Mouse (Mus musculus) CH12.LX (cell line): ENCODE results near the gene Cmklr1. TPM values are rescaled to one million over a fixed set of nuclear protein-coding genes. Genes with fewer than 3 reads are reported as not detected.

ENCODE experiments used
- DNase-seq: peaks from one replicate; pipeline ENCODE4 v3.0.0-alpha.2; 2013; ENCODE audit errors: extremely low read depth
- H3K27ac ChIP-seq: 2 replicates; pipeline ENCODE4 v1.5.1; 2012; ENCODE audit warnings: low read depth, mild to moderate bottlenecking, control low read depth, moderate library complexity; ENCODE audit not compliant: insufficient read depth
- H3K27me3 ChIP-seq: replicated peaks from 2 replicates; pipeline ENCODE3; 2012; ENCODE audit warnings: inconsistent platforms
- H3K36me3 ChIP-seq, 2 experiments: replicated peaks in 1 of 2; 2 replicates each; pipeline versions ENCODE3 to v1.6.1; 2012; ENCODE audit warnings: inconsistent platforms in 1 of 2, low read length in 1 of 2, mild to moderate bottlenecking in 1 of 2, mixed read lengths in 1 of 2, moderate library complexity in 1 of 2; ENCODE audit not compliant: control insufficient read depth in 1 of 2, insufficient read depth in 1 of 2
- H3K4me1 ChIP-seq, 2 experiments: 2 replicates each; pipeline ENCODE4 v1.6.1; 2012; ENCODE audit warnings: inconsistent platforms in 1 of 2, moderate library complexity in 1 of 2; ENCODE audit not compliant: insufficient read depth in 2 of 2, control insufficient read depth in 1 of 2
- H3K4me2 ChIP-seq: 2 replicates; pipeline ENCODE4 v1.6.1; 2012; ENCODE audit warnings: low read depth, mild to moderate bottlenecking, control low read depth; ENCODE audit not compliant: poor library complexity, insufficient read depth, severe bottlenecking
- H3K4me3 ChIP-seq, 3 experiments: fragments of 150-350 bp in 1 of 3; sonication (generic) in 1 of 3; replicated peaks in 1 of 3; 2 replicates each; pipeline versions ENCODE3 to v1.5.1; 2011 to 2012; ENCODE audit warnings: low read depth in 2 of 3, low read length in 2 of 3, mild to moderate bottlenecking in 2 of 3, moderate library complexity in 2 of 3, control low read depth in 1 of 3, improper control_type of control experiment in 1 of 3, inconsistent platforms in 1 of 3, mixed read lengths in 1 of 3; ENCODE audit not compliant: poor library complexity in 1 of 3
- H3K79me2 ChIP-seq: replicated peaks from 2 replicates; pipeline ENCODE4 v1.6.1; 2012; ENCODE audit warnings: mild to moderate bottlenecking, moderate library complexity; ENCODE audit not compliant: control insufficient read depth, poor library complexity, insufficient read depth, severe bottlenecking; ENCODE audit errors: extremely low read depth
- H3K9ac ChIP-seq: 2 replicates; pipeline ENCODE4 v1.6.1; 2012; ENCODE audit warnings: low read depth, mild to moderate bottlenecking, control low read depth, moderate library complexity; ENCODE audit not compliant: insufficient read depth
- H3K9me3 ChIP-seq: replicated peaks from 2 replicates; pipeline ENCODE3; 2012; ENCODE audit warnings: low read length, inconsistent platforms, mixed read lengths
- BHLHE40 ChIP-seq: IDR thresholded peaks from 2 replicates; pipeline ENCODE4 v1.6.1; 2011; ENCODE audit warnings: mild to moderate bottlenecking, low read depth, low read length, improper control_type of control experiment
- E2F4 ChIP-seq: IDR thresholded peaks from 2 replicates; pipeline ENCODE4 v1.6.1; 2011; ENCODE audit warnings: low read depth, low read length, improper control_type of control experiment; ENCODE audit not compliant: insufficient replicate concordance
- ELF1 ChIP-seq: IDR thresholded peaks from 2 replicates; pipeline ENCODE4 v1.6.1; 2014; ENCODE audit warnings: low read depth, mild to moderate bottlenecking, inconsistent platforms, low read length, improper control_type of control experiment
- EP300 ChIP-seq: IDR thresholded peaks from 2 replicates; pipeline ENCODE4 v1.6.1; 2011; ENCODE audit warnings: low read length, improper control_type of control experiment
- ETS1 ChIP-seq: conservative IDR thresholded peaks from 2 replicates; pipeline ENCODE4 v1.6.1; 2012; ENCODE audit warnings: low read depth, mild to moderate bottlenecking, inconsistent platforms, low read length, improper control_type of control experiment, moderate library complexity
- GABPA ChIP-seq: IDR thresholded peaks from 2 replicates; pipeline ENCODE4 v1.6.1; 2012; ENCODE audit warnings: low read depth, low read length, improper control_type of control experiment, inconsistent platforms; ENCODE audit not compliant: insufficient replicate concordance
- HCFC1 ChIP-seq: IDR thresholded peaks from 2 replicates; pipeline ENCODE4 v1.6.1; 2012; ENCODE audit warnings: low read depth, mild to moderate bottlenecking, inconsistent platforms, low read length, improper control_type of control experiment
- IRF4 ChIP-seq: IDR thresholded peaks from 2 replicates; pipeline ENCODE4 v1.6.1; 2014; ENCODE audit warnings: low read depth, mild to moderate bottlenecking, inconsistent platforms, low read length, improper control_type of control experiment
- JUND ChIP-seq: conservative IDR thresholded peaks from 2 replicates; pipeline ENCODE4 v1.6.1; 2011; ENCODE audit warnings: low read depth, low read length, improper control_type of control experiment
- KAT2A ChIP-seq: IDR thresholded peaks from 2 replicates; pipeline ENCODE4 v1.6.1; 2012; ENCODE audit warnings: low read length, improper control_type of control experiment, inconsistent platforms; ENCODE audit not compliant: insufficient replicate concordance
- MAFK ChIP-seq: IDR thresholded peaks from 2 replicates; pipeline ENCODE4 v1.6.1; 2011; ENCODE audit warnings: low read length, improper control_type of control experiment; ENCODE audit not compliant: insufficient replicate concordance
- MAX ChIP-seq: IDR thresholded peaks from 2 replicates; pipeline ENCODE4 v1.6.1; 2011; ENCODE audit warnings: low read length, improper control_type of control experiment
- MAZ ChIP-seq: IDR thresholded peaks from 2 replicates; pipeline ENCODE4 v1.6.1; 2012; ENCODE audit warnings: low read depth, mild to moderate bottlenecking, inconsistent platforms, low read length, improper control_type of control experiment, moderate library complexity
- MEF2A ChIP-seq: IDR thresholded peaks from 2 replicates; pipeline ENCODE4 v1.6.1; 2014; ENCODE audit warnings: low read depth, mild to moderate bottlenecking, inconsistent platforms, low read length, improper control_type of control experiment, borderline replicate concordance
- MYC ChIP-seq: IDR thresholded peaks from 2 replicates; pipeline ENCODE4 v1.6.1; 2011; ENCODE audit warnings: low read depth, mild to moderate bottlenecking, improper control_type of control experiment, low read length
- NRF1 ChIP-seq: IDR thresholded peaks from 2 replicates; pipeline ENCODE4 v1.6.1; 2014; ENCODE audit warnings: low read depth, mild to moderate bottlenecking, inconsistent platforms, low read length, improper control_type of control experiment, moderate library complexity
- PAX5 ChIP-seq: IDR thresholded peaks from 2 replicates; pipeline ENCODE4 v1.6.1; 2012; ENCODE audit warnings: low read length, inconsistent platforms, mixed read lengths
- POLR2AphosphoS2 ChIP-seq: IDR thresholded peaks from 2 replicates; pipeline ENCODE4 v1.6.1; 2011; ENCODE audit warnings: low read depth, low read length, improper control_type of control experiment
- TCF12 ChIP-seq: IDR thresholded peaks from 2 replicates; pipeline ENCODE4 v1.6.1; 2014; ENCODE audit warnings: low read depth, mild to moderate bottlenecking, inconsistent platforms, low read length, improper control_type of control experiment
- UBTF ChIP-seq: IDR thresholded peaks from 2 replicates; pipeline ENCODE4 v1.6.1; 2012; ENCODE audit warnings: low read depth, mild to moderate bottlenecking, inconsistent platforms, low read length, improper control_type of control experiment, moderate library complexity
- USF1 ChIP-seq: IDR thresholded peaks from 2 replicates; pipeline ENCODE4 v1.6.1; 2014; ENCODE audit warnings: low read depth, mild to moderate bottlenecking, inconsistent platforms, low read length, improper control_type of control experiment
- USF2 ChIP-seq: conservative IDR thresholded peaks from 2 replicates; pipeline ENCODE4 v1.6.1; 2011; ENCODE audit warnings: low read depth, low read length, improper control_type of control experiment
- ZC3H11A ChIP-seq: IDR thresholded peaks from 2 replicates; pipeline ENCODE4 v1.6.1; 2012; ENCODE audit warnings: low read depth, mild to moderate bottlenecking, inconsistent platforms, low read length, improper control_type of control experiment
- ZMIZ1 ChIP-seq: IDR thresholded peaks from 2 replicates; pipeline ENCODE4 v1.6.1; 2012; ENCODE audit warnings: low read depth, mild to moderate bottlenecking, inconsistent platforms, low read length, improper control_type of control experiment
- ZNF384 ChIP-seq: IDR thresholded peaks from 2 replicates; pipeline ENCODE4 v1.6.1; 2012; ENCODE audit warnings: low read depth, low read length, improper control_type of control experiment, inconsistent platforms
- dilution Hi-C: fragments of 300-500 bp; cut with MboI; formaldehyde crosslinking; loops from 2 replicates; pipeline ENCODE4 v1.14.3; 2020; ENCODE audit warnings: low sequenced_read_pairs; ENCODE audit not compliant: extremely low pct_unique_long_range_greater_than_20kb, extremely low pct_ligation_motif_present
- in situ Hi-C: fragments of 300-500 bp; cut with MboI; formaldehyde crosslinking; loops from 3 replicates; pipeline ENCODE4 v1.14.3; 2019; ENCODE audit warnings: low sequenced_read_pairs, low pct_ligation_motif_present, low pct_unique_long_range_greater_than_20kb, mixed read lengths
- polyA plus RNA-seq: library from polyadenylated mRNA; unstranded; fragments of >175 nt; gene quantifications from 2 replicates; pipeline ENCODE4 v1.2.1, GENCODE M21; 2012; ENCODE audit warnings: low read depth; ENCODE audit not compliant: insufficient read length
- total RNA-seq, 2 experiments: library from RNA; depleted of rRNA; stranded (reverse); fragments of 300-350 nt in 1 of 2; fragments of >200 nt in 1 of 2; gene quantifications; 2 replicates each; pipeline ENCODE4 v1.2.3; 2012 to 2014

Gene Cmklr1
- total and polyA plus RNA-seq, 3 experiments = not detected

DNA sequence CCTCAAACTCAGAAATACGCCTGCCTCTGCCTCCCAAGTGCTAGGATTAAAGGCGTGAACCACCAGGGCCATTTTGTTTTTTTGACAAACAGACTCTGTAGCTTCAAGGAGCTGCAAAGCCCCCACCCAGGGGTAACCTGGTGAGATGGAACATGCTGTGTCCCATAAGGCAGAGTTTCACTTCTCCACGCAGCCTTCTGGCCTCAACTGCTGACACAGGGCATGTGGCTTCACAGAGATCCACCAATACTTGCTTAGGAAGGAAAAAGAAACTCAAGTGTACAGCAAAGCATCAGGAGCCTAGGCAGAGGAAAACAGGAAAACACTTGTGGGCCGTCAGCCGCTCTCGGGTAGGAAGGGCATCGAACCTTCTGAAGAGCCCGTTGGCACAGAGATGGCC lies 3.1 kb downstream of the Cmklr1 start:
- Histone ChIP-seq H3K27me3 (peaks cover 74% of the 10 kb centered on the region), H3K4me2 (no peak overlapping the region), H3K27ac (no peak overlapping the region), H3K4me1 (no peaks in the 10 kb centered on the region), H3K9me3 (no peaks in the 10 kb centered on the region), H3K36me3 (no peaks in the 10 kb centered on the region), H3K4me3 (no peak overlapping the region), H3K79me2 (no peaks in the 10 kb centered on the region), H3K9ac (no peak overlapping the region)
- no peak for DNase-seq
- TF ChIP-seq USF1 (no peak), KAT2A (no peak)
- dilution Hi-C loops = no loop called here
- in situ Hi-C loops = loop anchor here (10.0 kb wide), 1 partner anchor 62 kb away; no protein-coding TSS in a partner anchor

- no peaks in the 10 kb centered on the region for H3K9me3 ChIP-seq
- in situ Hi-C loops = loop anchor here (10.0 kb wide), 1 partner anchor 60 kb away; no protein-coding TSS in a partner anchor
Measured at GRCm38 (mm10) chr5:113644520-113644919, 5.7 kb downstream of the Cmklr1 start.

DNA sequence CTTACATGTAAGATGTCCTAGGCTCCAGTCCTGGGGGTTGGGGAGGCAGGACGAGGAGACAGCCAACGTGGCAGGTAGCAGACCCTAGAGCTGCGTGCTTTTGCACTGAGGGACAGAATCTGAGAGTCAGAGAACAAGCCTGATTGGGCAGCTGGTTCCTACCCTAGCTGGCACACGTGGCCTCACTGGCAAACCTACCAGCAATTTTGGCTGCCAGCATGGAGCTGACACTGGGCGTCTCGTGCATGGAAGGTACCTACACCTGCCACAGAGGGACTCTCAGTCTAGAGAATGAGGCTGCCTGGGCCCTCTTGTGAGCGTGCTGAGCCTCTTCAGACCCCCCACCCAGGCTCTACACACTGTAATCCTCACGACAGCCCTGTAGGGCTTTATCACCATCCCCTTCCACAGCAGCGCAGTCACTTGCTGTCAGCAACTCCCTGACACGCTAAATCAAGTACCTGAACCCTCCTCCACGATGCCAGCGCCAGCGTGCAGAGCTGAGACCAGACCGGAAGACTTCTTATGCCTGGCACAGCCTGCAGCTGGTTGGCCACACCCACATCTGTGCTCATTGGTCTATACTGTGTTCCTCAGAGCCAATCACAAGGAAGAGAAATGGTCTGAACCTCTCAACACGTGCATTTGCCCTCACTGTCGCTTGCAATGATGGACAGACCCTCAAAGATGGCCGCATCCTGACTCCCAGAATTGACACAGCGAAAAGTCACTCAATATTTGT lies 6.9 kb downstream of the Cmklr1 start:
- H3K27ac ChIP-seq = no peak overlapping the region
- H3K9me3 ChIP-seq = no peaks in the 10 kb centered on the region
- DNase-seq = no peak
- no peak overlapping the region for H3K9ac ChIP-seq
- H3K4me3 ChIP-seq = no peak overlapping the region
- no peaks in the 10 kb centered on the region for H3K79me2 ChIP-seq
- H3K4me2 ChIP-seq = no peak overlapping the region
- dilution Hi-C loops (no loop called here), in situ Hi-C loops (loop anchor here (10.0 kb wide), 1 partner anchor 58 kb away; no protein-coding TSS in a partner anchor)
- no peaks in the 10 kb centered on the region for H3K36me3 ChIP-seq
- TF ChIP-seq MAZ = no peak
- TF ChIP-seq MYC = no peak
- TF ChIP-seq USF2 = no peak
- TF ChIP-seq IRF4 = no peak
- TF ChIP-seq MEF2A = no peak
- no peak for TF ChIP-seq ELF1
- TF ChIP-seq EP300 = no peak
- no peak for TF ChIP-seq MAX
- TF ChIP-seq E2F4 = no peak
- TF ChIP-seq ETS1 = no peak
- TF ChIP-seq GABPA = no peak
- no peak for TF ChIP-seq TCF12
- no peak for TF ChIP-seq BHLHE40
- no peak for TF ChIP-seq JUND
- TF ChIP-seq ZNF384 = no peak
- no peak for TF ChIP-seq NRF1
- H3K27me3 ChIP-seq = peaks cover 74% of the 10 kb centered on the region
- H3K4me1 ChIP-seq = no peaks in the 10 kb centered on the region

More at GRCm38 (mm10) chr5:113644520-113644919, 5.7 kb downstream of the Cmklr1 start:
- H3K4me3 ChIP-seq = no peak overlapping the region
- H3K79me2 ChIP-seq = no peaks in the 10 kb centered on the region
- no peak overlapping the region for H3K27ac ChIP-seq
- no peaks in the 10 kb centered on the region for H3K36me3 ChIP-seq
- H3K9ac ChIP-seq = no peak overlapping the region
- no peaks in the 10 kb centered on the region for H3K4me1 ChIP-seq
- no peak overlapping the region for H3K4me2 ChIP-seq
- no peak for DNase-seq
- dilution Hi-C loops = no loop called here
- TF ChIP-seq PAX5 (no peak), ZC3H11A (no peak), BHLHE40 (no peak), UBTF (no peak), GABPA (no peak), POLR2AphosphoS2 (no peak), MAFK (no peak), HCFC1 (no peak), ZMIZ1 (no peak), USF1 (no peak)
- peaks cover 72% of the 10 kb centered on the region for H3K27me3 ChIP-seq
